Mouse (Mus musculus): Measurements from ENCODE around the gene Gpr174. TPM values are rescaled to one million over a fixed set of nuclear protein-coding genes. Genes with fewer than 3 reads are reported as not detected.
"Not testable (repeated sequence)": the region's sequence is repeated elsewhere in the genome, so short reads cannot be mapped to it uniquely, and the experiment has no call there.

The Gpr174 gene
- not detected for total RNA-seq (2021)
- long read RNA-seq, experiment 1, result 0 reads
- long read RNA-seq, experiment 2, result 0 reads

- no peak for DNase-seq
- intact Hi-C loops (cut with DNase I; ENCODE audit: low total_unique reads), result no loop called here
These were observed at the start of gene Gpr174 for GRCm38 (mm10) chrX:107255486-107256227. Gene Gpr174, plus strand, starts transcription at chrX:107255878.

- no peak for DNase-seq
- intact Hi-C loops (cut with DNase I; ENCODE audit: low total_unique reads), result no loop called here
These were observed 38.0 kb upstream of the Gpr174 start for GRCm38 (mm10) chrX:107217577-107218090.

- intact Hi-C loops (cut with DNase I; ENCODE audit: low total_unique reads), result no loop called here
- no peak for DNase-seq
These were observed 30.8 kb upstream of the Gpr174 start for GRCm38 (mm10) chrX:107224846-107225245.

- intact Hi-C loops (cut with DNase I; ENCODE audit: low total_unique reads), result no loop called here
These were observed 24.5 kb upstream of the Gpr174 start for GRCm38 (mm10) chrX:107231214-107231613.

GRCm38 (mm10) chrX:107234655-107235054 lies 21.0 kb upstream of the Gpr174 start:
- DNase-seq, result no peak
- intact Hi-C loops (cut with DNase I; ENCODE audit: low total_unique reads), result no loop called here

More at GRCm38 (mm10) chrX:107231214-107231613, 24.5 kb upstream of the Gpr174 start:
- no peak for DNase-seq

GRCm38 (mm10) chrX:107236461-107236860 lies 19.2 kb upstream of the Gpr174 start:
- no peak for DNase-seq
- intact Hi-C loops (cut with DNase I; ENCODE audit: low total_unique reads), result no loop called here

GRCm38 (mm10) chrX:107250390-107250789 lies 5.3 kb upstream of the Gpr174 start:
- intact Hi-C loops (cut with DNase I; ENCODE audit: low total_unique reads), result no loop called here
- no peak for DNase-seq

GRCm38 (mm10) chrX:107264619-107265018 lies 8.9 kb downstream of the Gpr174 start:
- intact Hi-C loops (cut with DNase I; ENCODE audit: low total_unique reads), result no loop called here
- no peak for DNase-seq

- no peak for DNase-seq
- intact Hi-C loops (cut with DNase I; ENCODE audit: low total_unique reads), result no loop called here
These were observed 21.9 kb downstream of the Gpr174 start for GRCm38 (mm10) chrX:107277606-107278005.

GRCm38 (mm10) chrX:107284211-107284610 lies 28.5 kb downstream of the Gpr174 start:
- DNase-seq, result no peak
- intact Hi-C loops (cut with DNase I; ENCODE audit: low total_unique reads), result no loop called here

- DNase-seq; intact Hi-C loops (cut with DNase I; ENCODE audit: low total_unique reads): not testable (repeated sequence)
These were observed 42.2 kb downstream of the Gpr174 start for GRCm38 (mm10) chrX:107297861-107298260.

GRCm38 (mm10) chrX:107298761-107299160 lies 43.1 kb downstream of the Gpr174 start:
- no peak for DNase-seq
- intact Hi-C loops (cut with DNase I; ENCODE audit: low total_unique reads), result no loop called here

- intact Hi-C loops (cut with DNase I; ENCODE audit: low total_unique reads), result no loop called here
These were observed 50.8 kb downstream of the Gpr174 start for GRCm38 (mm10) chrX:107306492-107306891.

GRCm38 (mm10) chrX:107312533-107312932 lies 56.9 kb downstream of the Gpr174 start:
- no peak for DNase-seq
- intact Hi-C loops (cut with DNase I; ENCODE audit: low total_unique reads), result no loop called here

More at GRCm38 (mm10) chrX:107306492-107306891, 50.8 kb downstream of the Gpr174 start:
- no peak for DNase-seq

- intact Hi-C loops (cut with DNase I; ENCODE audit: low total_unique reads), result no loop called here
These were observed 70.2 kb downstream of the Gpr174 start for GRCm38 (mm10) chrX:107325697-107326381.

GRCm38 (mm10) chrX:107329849-107330248 lies 74.2 kb downstream of the Gpr174 start:
- intact Hi-C loops (cut with DNase I; ENCODE audit: low total_unique reads), result no loop called here
- DNase-seq, result no peak

More at GRCm38 (mm10) chrX:107325697-107326381, 70.2 kb downstream of the Gpr174 start:
- DNase-seq, result no peak

- no peak for DNase-seq
- intact Hi-C loops (cut with DNase I; ENCODE audit: low total_unique reads), result no loop called here
These were observed 80.9 kb downstream of the Gpr174 start for GRCm38 (mm10) chrX:107336609-107337008.

- intact Hi-C loops (cut with DNase I; ENCODE audit: low total_unique reads), result no loop called here
- no peak for DNase-seq
These were observed 86.3 kb downstream of the Gpr174 start for GRCm38 (mm10) chrX:107341980-107342379.
